Mouse (Mus musculus) kidney, postnatal 10 days (tissue): Measurements from ENCODE around the gene Myh14.

Experiments used
- DNase-seq: peaks from one replicate; pipeline ENCODE4 v3.0.0; 2021; ENCODE audit warnings: mixed read lengths

Myh14 gene

GRCm38 (mm10) chr7:44572213-44572701 lies 98.4 kb downstream of the Myh14 start, which contains the start of gene Napsa:
Napsa (plus strand) TSS chr7:44572380.
- peak; percentile 67 for DNase-seq

- peak; percentile 33 for DNase-seq
Observed at GRCm38 (mm10) chr7:44571811-44572210, 98.8 kb downstream of the Myh14 start.

- DNase-seq, result no peak
Observed at GRCm38 (mm10) chr7:44570989-44571388, 99.7 kb downstream of the Myh14 start.

GRCm38 (mm10) chr7:44568803-44569202 lies 101.8 kb downstream of the Myh14 start:
- DNase-seq, result no peak

GRCm38 (mm10) chr7:44565414-44565813 lies 105.2 kb downstream of the Myh14 start:
- DNase-seq, result no peak

GRCm38 (mm10) chr7:44564486-44564885 lies 106.2 kb downstream of the Myh14 start:
- DNase-seq, result no peak

GRCm38 (mm10) chr7:44563284-44563683 lies 107.4 kb downstream of the Myh14 start:
- DNase-seq, result no peak

GRCm38 (mm10) chr7:44560435-44561400 lies 109.9 kb downstream of the Myh14 start:
- DNase-seq, result peak; percentile 90

DNA sequence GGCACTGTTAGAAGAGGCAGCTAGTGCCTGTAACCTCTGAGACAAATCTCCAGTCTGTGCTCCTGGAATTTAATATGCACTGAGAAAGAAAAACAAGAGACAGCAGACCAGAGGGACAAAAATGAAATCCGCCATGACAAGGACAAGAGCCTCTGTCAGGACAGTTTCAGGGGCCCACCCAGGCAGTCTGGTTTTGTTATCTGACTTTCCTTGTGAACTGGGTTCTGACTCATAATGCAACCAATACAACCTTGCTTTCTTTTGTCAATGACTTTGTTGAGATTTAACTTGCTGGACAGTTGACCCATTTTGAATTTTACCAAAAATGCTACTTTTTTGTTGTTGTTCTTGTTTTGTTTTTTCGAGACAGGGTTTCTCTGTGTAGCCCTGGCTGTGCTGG lies 113.0 kb downstream of the Myh14 start:
- no peak for DNase-seq
